Mouse (Mus musculus) bone marrow macrophage, adult 2 months (primary cell): ENCODE measurements around the gene Trim14. TPM values are rescaled to one million over a fixed set of nuclear protein-coding genes. Genes with fewer than 3 reads are reported as not detected.
A peak's percentile ranks its signal among the peaks of the same experiment; 100 is the strongest.

Source experiments
- H3K27ac ChIP-seq: 2 replicates; pipeline ENCODE4 v1.5.1; 2012; ENCODE audit warnings: low read depth, low read length; ENCODE audit not compliant: insufficient read depth
- H3K4me1 ChIP-seq: 2 replicates; pipeline ENCODE4 v1.6.1; 2012; ENCODE audit warnings: low read length; ENCODE audit not compliant: control insufficient read depth, insufficient read depth
- H3K4me3 ChIP-seq: 2 replicates; pipeline ENCODE4 v1.5.1; 2012; ENCODE audit warnings: mild to moderate bottlenecking, low read length, moderate library complexity; ENCODE audit not compliant: insufficient read depth
- CTCF ChIP-seq: IDR thresholded peaks from 2 replicates; pipeline ENCODE4 v1.5.1; 2012; ENCODE audit warnings: low read depth, mild to moderate bottlenecking, low read length, moderate library complexity
- POLR2A ChIP-seq: IDR thresholded peaks from 2 replicates; pipeline ENCODE4 v1.6.1; 2012; ENCODE audit warnings: mild to moderate bottlenecking, low read depth, low read length, borderline replicate concordance
- polyA plus RNA-seq: library from polyadenylated mRNA; stranded (reverse); fragments of >200 nt; gene quantifications from 2 replicates; pipeline ENCODE4 v1.2.4, GENCODE M21; 2012; ENCODE audit not compliant: missing spikeins, insufficient read depth, insufficient read length

The Trim14 gene
- polyA plus RNA-seq, 1 experiment = 58.1 TPM

GRCm38 (mm10) chr4:46529722-46530121 is 6.2 kb downstream of the Trim14 start:
- no peak for TF ChIP-seq CTCF
- TF ChIP-seq POLR2A = no peak
- Histone ChIP-seq H3K4me1 (peaks cover 25% of the 10 kb centered on the region), H3K27ac (no peak overlapping the region), H3K4me3 (no peak overlapping the region)

GRCm38 (mm10) chr4:46527558-46527926 is 8.4 kb downstream of the Trim14 start:
- no peak for TF ChIP-seq POLR2A
- TF ChIP-seq CTCF = no peak
- Histone ChIP-seq H3K4me1 (peaks cover 18% of the 10 kb centered on the region), H3K27ac (no peak overlapping the region), H3K4me3 (0 out of 2 replicates have a peak overlapping the region, but pooled peaks have one; percentile 22)

GRCm38 (mm10) chr4:46526798-46527557 is 9.0 kb downstream of the Trim14 start:
- TF ChIP-seq CTCF = no peak
- no peak for TF ChIP-seq POLR2A
- Histone ChIP-seq H3K4me3 (no peak overlapping the region), H3K27ac (no peak overlapping the region), H3K4me1 (peaks cover 19% of the 10 kb centered on the region)

- H3K4me1 ChIP-seq = peaks cover 18% of the 10 kb centered on the region
- no peak overlapping the region for H3K27ac ChIP-seq
- no peak overlapping the region for H3K4me3 ChIP-seq
- no peak for TF ChIP-seq CTCF
- TF ChIP-seq POLR2A = no peak
Observed at GRCm38 (mm10) chr4:46526226-46526625, 9.7 kb downstream of the Trim14 start.

GRCm38 (mm10) chr4:46523324-46523723 is 12.6 kb downstream of the Trim14 start:
- no peak for TF ChIP-seq POLR2A
- TF ChIP-seq CTCF = no peak
- H3K27ac ChIP-seq = no peak overlapping the region
- H3K4me3 ChIP-seq = no peak overlapping the region
- peaks cover 12% of the 10 kb centered on the region for H3K4me1 ChIP-seq

- Histone ChIP-seq H3K27ac (no peak overlapping the region), H3K4me3 (no peak overlapping the region), H3K4me1 (0 out of 2 replicates have a peak, but pooled peaks cover 3% of the 10 kb centered on the region)
- TF ChIP-seq CTCF (no peak), POLR2A (no peak)
Observed at GRCm38 (mm10) chr4:46521457-46521856, 14.5 kb downstream of the Trim14 start.

- no peak for TF ChIP-seq CTCF
- H3K4me3 ChIP-seq = no peak overlapping the region
- 0 out of 2 replicates have a peak, but pooled peaks cover 3% of the 10 kb centered on the region for H3K4me1 ChIP-seq
- H3K27ac ChIP-seq = no peak overlapping the region
Observed at GRCm38 (mm10) chr4:46520491-46520890, 15.4 kb downstream of the Trim14 start.

GRCm38 (mm10) chr4:46507736-46508460 is 28.0 kb downstream of the Trim14 start:
- no peak for TF ChIP-seq POLR2A
- TF ChIP-seq CTCF = peak; percentile 77; the same call in 1 of the 2 replicates
- Histone ChIP-seq H3K4me1 (peaks cover 5% of the 10 kb centered on the region; the same call in 1 of the 2 replicates), H3K27ac (peak overlapping the region; percentile 22; the same call in 1 of the 2 replicates), H3K4me3 (peak overlapping the region; percentile 22)

GRCm38 (mm10) chr4:46506801-46507610 is 28.9 kb downstream of the Trim14 start:
- Histone ChIP-seq H3K4me1 (peaks cover 5% of the 10 kb centered on the region; the same call in 1 of the 2 replicates), H3K27ac (no peak overlapping the region), H3K4me3 (peak overlapping the region; percentile 55)
- TF ChIP-seq CTCF = no peak
- TF ChIP-seq POLR2A = no peak
